Mouse (Mus musculus): ENCODE data around the gene Fmo4. TPM values are rescaled to one million over a fixed set of nuclear protein-coding genes. Genes with fewer than 3 reads are reported as not detected.

The Fmo4 gene
- not detected for total RNA-seq (2023)

GRCm38 (mm10) chr1:162813836-162814156, at the start of gene Fmo4:
Gene Fmo4 (minus strand): TSS chr1:162813972.

Other genes starting within 250 kb of the Fmo4 start
- 10 to 100 TPM; 72.2 to 77.8 TPM for gene Vamp4, start 243.5 kb downstream of the Fmo4 start, total RNA-seq (2023)
- not detected for gene Myoc, start 174.8 kb downstream of the Fmo4 start, total RNA-seq (2023)
- not detected for gene Myocos, start 155.8 kb downstream of the Fmo4 start, total RNA-seq (2023)
- gene Prrc2c, start 73.4 kb downstream of the Fmo4 start, total RNA-seq (2023), result 100 to 1,000 TPM; 155 to 173 TPM
- under 1 TPM in 1 of 2 experiments, not detected in 1; 0.53 TPM for gene Fmo1, start 52.6 kb upstream of the Fmo4 start, total RNA-seq (2023)
- gene Fmo2, start 84.8 kb upstream of the Fmo4 start, total RNA-seq (2023), result 1 to 10 TPM in 1 of 2 experiments, not detected in 1; 1.4 TPM
- not detected for gene Fmo6, start 123.5 kb upstream of the Fmo4 start, total RNA-seq (2023)
- not detected for gene Fmo3, start 170.6 kb upstream of the Fmo4 start, total RNA-seq (2023)